Mouse (Mus musculus) liver, embryonic 14.5 days (tissue): Measurements from ENCODE around the gene Zc3h12b.

Experiments
- CTCF ChIP-seq: IDR thresholded peaks from 2 replicates; pipeline ENCODE4 v1.5.1; 2016; ENCODE audit warnings: antibody characterized with exemption, low read depth, control low read depth
- EP300 ChIP-seq: IDR thresholded peaks from 2 replicates; pipeline ENCODE4 v1.6.1; 2016; ENCODE audit warnings: antibody characterized with exemption, low read depth

GRCm38 (mm10) chrX:95852806-95853205 is 141.3 kb downstream of the Zc3h12b start:
- no peak for TF ChIP-seq CTCF
- TF ChIP-seq EP300, result no peak
